Mouse (Mus musculus) liver, postnatal 0 days (tissue): Measurements from ENCODE around the gene Marveld1. TPM values are rescaled to one million over a fixed set of nuclear protein-coding genes. Genes with fewer than 3 reads are reported as not detected.

Experiments
- ATAC-seq: fragments of 200-750 bp; cut with Nextera tagmentation; 2 replicates; pipeline ENCODE4 v1.8.0; 2017; ENCODE audit warnings: mild to moderate bottlenecking, moderate library complexity
- DNase-seq: peaks from one replicate; pipeline ENCODE4 v3.0.0-alpha.2; 2016
- H3K27ac ChIP-seq: fragments of 300-500 bp; sonication (generic); 2 replicates; pipeline ENCODE4 v1.5.1; 2014; ENCODE audit warnings: antibody characterized with exemption, moderate library complexity, mild to moderate bottlenecking, low read depth
- H3K27me3 ChIP-seq: fragments of 300-500 bp; sonication (generic); 2 replicates; pipeline ENCODE4 v1.6.1; 2014; ENCODE audit warnings: low read length, control low read depth, mixed read lengths; ENCODE audit not compliant: insufficient read depth
- H3K36me3 ChIP-seq: fragments of 300-500 bp; sonication (generic); replicated peaks from 2 replicates; pipeline ENCODE4 v1.6.1; 2014; ENCODE audit warnings: mild to moderate bottlenecking, control low read depth, low read length, moderate library complexity, mixed read lengths; ENCODE audit not compliant: insufficient read depth
- H3K4me1 ChIP-seq: fragments of 300-500 bp; sonication (generic); 2 replicates; pipeline ENCODE4 v1.6.1; 2014; ENCODE audit warnings: antibody characterized with exemption, mild to moderate bottlenecking, control low read depth; ENCODE audit not compliant: insufficient read depth
- H3K4me2 ChIP-seq: fragments of 300-500 bp; sonication (generic); 2 replicates; pipeline ENCODE4 v1.6.1; 2014; ENCODE audit warnings: low read depth, mild to moderate bottlenecking, low read length, moderate library complexity, mixed read lengths
- H3K4me3 ChIP-seq: fragments of 300-500 bp; sonication (generic); 2 replicates; pipeline ENCODE4 v1.5.1; 2014; ENCODE audit warnings: low read depth, low read length
- H3K9ac ChIP-seq: fragments of 300-500 bp; sonication (generic); replicated peaks from 2 replicates; pipeline ENCODE4 v1.6.1; 2014; ENCODE audit warnings: mild to moderate bottlenecking, moderate library complexity
- H3K9me3 ChIP-seq: fragments of 300-500 bp; sonication (generic); 2 replicates; pipeline ENCODE4 v1.6.1; 2016; ENCODE audit warnings: mild to moderate bottlenecking, control low read depth, low read length, mixed read lengths
- CTCF ChIP-seq: sonication (generic); IDR thresholded peaks from 2 replicates; pipeline ENCODE4 v1.5.1; 2016; ENCODE audit warnings: antibody characterized with exemption, low read depth
- EP300 ChIP-seq: IDR thresholded peaks from 2 replicates; pipeline ENCODE4 v1.6.1; 2016; ENCODE audit warnings: antibody characterized with exemption, low read depth, mild to moderate bottlenecking
- WGBS: fragments of 180-500 bp; shearing (Covaris S2); extraction: QIAGEN DNeasy Blood & Tissue Kit; methylation state at CpG from one replicate; pipeline ENCODE4 v1.1.7; 2014; ENCODE audit not compliant: insufficient replicate concordance; 5-methylcytosine and 5-hydroxymethylcytosine counted together
- polyA plus RNA-seq: library from polyadenylated mRNA; unstranded; fragments of >200 nt; fragmentation: Nextera tagmentation; extraction: Ambion mirVana; gene quantifications from 2 replicates; pipeline ENCODE4 v1.2.1, GENCODE M21; 2015

Marveld1 gene
- polyA plus RNA-seq, 1 experiment from 2014 or later, result 4.7 TPM

DNA sequence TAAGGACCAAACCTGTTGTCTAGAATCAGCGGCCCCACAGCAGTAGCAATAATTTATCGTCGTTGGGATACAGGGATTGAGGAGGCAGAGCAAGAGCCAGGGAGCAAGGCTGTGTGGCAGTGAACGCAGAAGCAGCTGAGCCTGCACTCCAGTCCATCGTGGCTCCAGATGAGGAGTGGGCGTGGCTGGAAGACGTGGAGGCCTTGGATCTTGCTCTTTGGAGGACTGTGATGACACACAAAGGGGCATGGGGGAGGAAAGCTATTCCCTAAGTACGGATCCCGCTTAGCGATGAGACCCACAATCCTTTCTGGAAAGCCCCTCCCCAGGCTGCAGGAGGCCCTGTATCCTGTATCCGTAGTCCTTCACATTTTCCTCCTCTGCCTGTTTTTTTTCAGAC, 50.8 kb downstream of the Marveld1 start:
- Histone ChIP-seq H3K27ac (no peak overlapping the region), H3K9ac (no peak overlapping the region), H3K4me3 (no peak overlapping the region), H3K9me3 (no peaks in the 10 kb centered on the region), H3K36me3 (no peaks in the 10 kb centered on the region), H3K4me2 (no peak overlapping the region), H3K27me3 (peaks cover 42% of the 10 kb centered on the region), H3K4me1 (no peaks in the 10 kb centered on the region)
- ATAC-seq, result no peak
- no peak for DNase-seq
- TF ChIP-seq CTCF (no peak), EP300 (no peak)
- 60% methylated on average over 11 of the region's 11 CpGs for WGBS

Other genes with a start within 250 kb of the Marveld1 start
- gene Pgam1, start 235.5 kb upstream of the Marveld1 start, polyA plus RNA-seq, result 153 and 183 TPM in 2 replicates
- 31.3 and 34.5 TPM in 2 replicates for gene Exosc1, start 214.0 kb upstream of the Marveld1 start, polyA plus RNA-seq
- gene Zdhhc16, start 213.9 kb upstream of the Marveld1 start, polyA plus RNA-seq, result 22.6 and 24.9 TPM in 2 replicates
- 7.3 and 9.2 TPM in 2 replicates for gene Mms19, start 166.2 kb upstream of the Marveld1 start, polyA plus RNA-seq
- 6.9 and 9.0 TPM in 2 replicates for gene Ubtd1, start 165.6 kb upstream of the Marveld1 start, polyA plus RNA-seq
- gene Ankrd2, start 111.4 kb upstream of the Marveld1 start, polyA plus RNA-seq, result 0.22 and 1.1 TPM in 2 replicates
- gene Hoga1, start 101.8 kb upstream of the Marveld1 start, polyA plus RNA-seq, result 183 and 190 TPM in 2 replicates
- gene 4933411K16Rik, start 95.2 kb upstream of the Marveld1 start, polyA plus RNA-seq, result 0.18 and 0.40 TPM in 2 replicates
- 0.54 and 0.63 TPM in 2 replicates for gene Morn4, start 61.0 kb upstream of the Marveld1 start, polyA plus RNA-seq
- gene Pi4k2a, start 56.9 kb upstream of the Marveld1 start, polyA plus RNA-seq, result 16.1 and 18.3 TPM in 2 replicates
- gene Avpi1, start 18.3 kb upstream of the Marveld1 start, polyA plus RNA-seq, result 50.0 and 58.5 TPM in 2 replicates
- gene Zfyve27, start 16.6 kb downstream of the Marveld1 start, polyA plus RNA-seq, result 8.0 and 8.5 TPM in 2 replicates
- gene Sfrp5, start 54.9 kb downstream of the Marveld1 start, polyA plus RNA-seq, result not detected in 2 replicates
- gene Golga7b, start 100.2 kb downstream of the Marveld1 start, polyA plus RNA-seq, result not detected in 2 replicates